Mouse (Mus musculus) Patski (cell line): ENCODE results near the gene Emb. TPM values are rescaled to one million over a fixed set of nuclear protein-coding genes. Genes with fewer than 3 reads are reported as not detected.
"Not testable (repeated sequence)": the region's sequence is repeated elsewhere in the genome, so short reads cannot be mapped to it uniquely, and the experiment has no call there.

ENCODE experiments used
- ATAC-seq: fragments of 100-300 bp; one replicate; pipeline ENCODE4 v1.8.0; 2021
- CTCF ChIA-PET: fragments of 350-600 bp; sonication (Branson Sonifier 250); formaldehyde crosslinking; loops from one replicate; lab custom pipeline; 2022; ENCODE audit warnings: inconsistent platforms; lab: Charles Lee
- POLR2A ChIA-PET: fragments of 350-600 bp; sonication (Branson Sonifier 250); formaldehyde crosslinking; loops from one replicate; lab custom pipeline; 2022; ENCODE audit warnings: antibody characterized with exemption, inconsistent platforms; lab: Charles Lee
- DNase-seq: peaks from one replicate; pipeline ENCODE4 v3.0.0-alpha.2; 2011; ENCODE audit warnings: low read depth, low spot score
- H3K27me3 ChIP-seq: fragments of 371-371 bp; one replicate; pipeline ENCODE4 v1.5.1; 2021
- CTCF ChIP-seq: fragments of 100-300 bp; IDR thresholded peaks from one replicate; pipeline ENCODE4 v1.5.1; 2021
- in situ Hi-C: fragments of 300-500 bp; cut with MboI; formaldehyde crosslinking; loops from 3 replicates; pipeline ENCODE4 v1.11.1; 2018; ENCODE audit warnings: low pct_unique_long_range_greater_than_20kb, mixed read lengths
- polyA plus RNA-seq: library from polyadenylated mRNA; unstranded; gene quantifications from one replicate; pipeline ENCODE4 v1.2.3, GENCODE M21; 2021

Emb gene
- polyA plus RNA-seq: 5.1 TPM

- H3K27me3 ChIP-seq: no peaks in the 10 kb centered on the region
- in situ Hi-C loops: no loop called here
- ChIA-PET CTCF (interaction anchor here (1.3 kb wide), 1 partner anchor 66 kb away, joined by 3 read pairs; no protein-coding TSS in a partner anchor), POLR2A (interaction anchor here (0.6 kb wide), 1 partner anchor 82 kb away, joined by 3 read pairs; no protein-coding TSS in a partner anchor)
- no peak for DNase-seq
- no peak for TF ChIP-seq CTCF
- no peak for ATAC-seq
These were observed at the start of gene Emb for GRCm38 (mm10) chr13:117208236-117208635. Gene Emb (plus strand): TSS chr13:117208536.

GRCm38 (mm10) chr13:117163906-117164305 lies 44.4 kb upstream of the Emb start:
- no peak for ATAC-seq
- in situ Hi-C loops: no loop called here
- POLR2A ChIA-PET: interaction anchor here (1.1 kb wide), 1 partner anchor 11 kb away, joined by 3 read pairs; no protein-coding TSS in a partner anchor
- DNase-seq: no peak
- CTCF ChIA-PET: interaction anchor here (1.1 to 4.2 kb wide), 4 partner anchors 12 to 142 kb away, joined by 3 to 49 read pairs (median 4); no protein-coding TSS in a partner anchor
- H3K27me3 ChIP-seq: no peaks in the 10 kb centered on the region
- no peak for TF ChIP-seq CTCF

GRCm38 (mm10) chr13:117165071-117165470 lies 43.3 kb upstream of the Emb start:
- DNase-seq: no peak

GRCm38 (mm10) chr13:117180912-117181311 lies 27.4 kb upstream of the Emb start:
- DNase-seq, ATAC-seq, POLR2A ChIA-PET, H3K27me3 ChIP-seq, in situ Hi-C loops: not testable (repeated sequence)
- CTCF ChIA-PET: interaction anchor here (1.1 kb wide), 1 partner anchor 19 kb away, joined by 3 read pairs; no protein-coding TSS in a partner anchor

More at GRCm38 (mm10) chr13:117165071-117165470, 43.3 kb upstream of the Emb start:
- no peaks in the 10 kb centered on the region for H3K27me3 ChIP-seq
- no peak for TF ChIP-seq CTCF
- ATAC-seq: no peak
- POLR2A ChIA-PET: no interaction called here
- CTCF ChIA-PET: interaction anchor here (0.7 to 4.2 kb wide), 3 partner anchors 11 to 20 kb away, joined by 3 to 49 read pairs (median 5); no protein-coding TSS in a partner anchor
- in situ Hi-C loops: no loop called here

GRCm38 (mm10) chr13:117183288-117183687 lies 25.0 kb upstream of the Emb start:
- in situ Hi-C loops: no loop called here
- H3K27me3 ChIP-seq: no peaks in the 10 kb centered on the region
- DNase-seq (no peak), ATAC-seq (no peak)
- POLR2A ChIA-PET: no interaction called here
- CTCF ChIA-PET: no interaction called here
- no peak for TF ChIP-seq CTCF

GRCm38 (mm10) chr13:117185329-117185728 lies 23.0 kb upstream of the Emb start:
- no peaks in the 10 kb centered on the region for H3K27me3 ChIP-seq
- ATAC-seq (no peak), DNase-seq (no peak)
- ChIA-PET CTCF (interaction anchor here (1.3 to 1.5 kb wide), 3 partner anchors 11 to 21 kb away, joined by 3 to 5 read pairs (median 4); no protein-coding TSS in a partner anchor), POLR2A (no interaction called here)
- TF ChIP-seq CTCF: no peak
- in situ Hi-C loops: no loop called here

- POLR2A ChIA-PET: no interaction called here
- in situ Hi-C loops: no loop called here
- H3K27me3 ChIP-seq: no peaks in the 10 kb centered on the region
- CTCF ChIA-PET: no interaction called here
- no peak for TF ChIP-seq CTCF
- ATAC-seq (no peak), DNase-seq (no peak)
These were observed 16.2 kb upstream of the Emb start for GRCm38 (mm10) chr13:117192161-117192560.

- ChIA-PET POLR2A (no interaction called here), CTCF (no interaction called here)
- DNase-seq (no peak), ATAC-seq (no peak)
- no peak for TF ChIP-seq CTCF
- H3K27me3 ChIP-seq: no peaks in the 10 kb centered on the region
- in situ Hi-C loops: no loop called here
These were observed 14.8 kb upstream of the Emb start for GRCm38 (mm10) chr13:117193422-117193983.

GRCm38 (mm10) chr13:117195569-117196495 lies 12.5 kb upstream of the Emb start:
- ChIA-PET CTCF (interaction anchor here (1.2 kb wide), 1 partner anchor 94 kb away, joined by 5 read pairs; no protein-coding TSS in a partner anchor), POLR2A (no interaction called here)
- peaks cover 5% of the 10 kb centered on the region for H3K27me3 ChIP-seq
- no peak for TF ChIP-seq CTCF
- no peak for DNase-seq
- in situ Hi-C loops: no loop called here
- ATAC-seq: no peak

- in situ Hi-C loops: no loop called here
- DNase-seq (no peak), ATAC-seq (no peak)
- ChIA-PET CTCF (interaction anchor here (1.0 to 1.7 kb wide), 3 partner anchors 10 to 106 kb away, joined by 3 to 5 read pairs (median 3); no protein-coding TSS in a partner anchor), POLR2A (no interaction called here)
- TF ChIP-seq CTCF: no peak
- peaks cover 5% of the 10 kb centered on the region for H3K27me3 ChIP-seq
These were observed 10.7 kb upstream of the Emb start for GRCm38 (mm10) chr13:117197666-117198065.
